Mouse (Mus musculus) adrenal gland (tissue): Measurements from ENCODE around the gene Glp1r.

ENCODE experiments used
- intact Hi-C: fragments of 180-260 bp; cut with DNase I; formaldehyde crosslinking; loops from one replicate; pipeline ENCODE4 v1.15.1; 2025

Glp1r gene

DNA sequence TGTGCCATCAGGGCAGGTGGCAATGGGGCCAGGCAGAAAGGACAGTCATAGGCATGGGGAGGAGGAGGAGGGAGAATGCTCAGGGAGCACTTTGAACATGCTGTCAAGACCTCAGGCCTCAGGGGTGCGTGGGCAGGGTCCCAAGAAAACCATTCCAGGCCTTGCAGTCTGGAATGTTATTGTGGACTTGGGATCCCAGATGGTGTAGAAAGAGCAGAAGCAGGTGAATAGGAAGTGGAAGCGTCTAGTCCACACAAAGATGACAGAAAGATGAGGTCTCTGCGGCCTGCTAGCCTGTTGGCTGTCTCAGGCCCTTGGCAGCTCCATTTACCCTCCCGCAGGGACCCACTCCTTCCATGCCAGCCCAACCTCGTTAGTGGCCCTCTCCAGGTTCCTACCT lies 10.9 kb downstream of the Glp1r start:
- intact Hi-C loops, result no loop called here

DNA sequence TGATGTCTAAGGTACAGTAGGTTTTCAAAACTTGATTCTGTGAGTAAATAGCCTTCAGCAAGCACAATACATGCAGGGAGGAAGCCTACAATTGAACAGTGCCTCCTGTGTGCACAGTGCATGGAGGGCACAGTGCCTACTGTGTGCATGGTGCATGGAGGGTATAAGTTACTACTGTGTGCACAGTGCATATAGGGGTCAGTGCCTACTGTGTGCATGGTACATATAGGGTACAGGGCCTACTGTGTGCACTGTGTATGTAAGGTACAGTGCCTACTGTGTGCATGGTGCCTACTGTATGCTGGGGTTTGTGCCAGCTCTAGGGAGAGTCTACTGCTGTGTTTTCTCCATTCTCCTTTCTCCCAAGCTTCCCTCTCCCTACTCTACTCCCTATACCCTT lies 12.6 kb downstream of the Glp1r start:
- intact Hi-C loops, result no loop called here

DNA sequence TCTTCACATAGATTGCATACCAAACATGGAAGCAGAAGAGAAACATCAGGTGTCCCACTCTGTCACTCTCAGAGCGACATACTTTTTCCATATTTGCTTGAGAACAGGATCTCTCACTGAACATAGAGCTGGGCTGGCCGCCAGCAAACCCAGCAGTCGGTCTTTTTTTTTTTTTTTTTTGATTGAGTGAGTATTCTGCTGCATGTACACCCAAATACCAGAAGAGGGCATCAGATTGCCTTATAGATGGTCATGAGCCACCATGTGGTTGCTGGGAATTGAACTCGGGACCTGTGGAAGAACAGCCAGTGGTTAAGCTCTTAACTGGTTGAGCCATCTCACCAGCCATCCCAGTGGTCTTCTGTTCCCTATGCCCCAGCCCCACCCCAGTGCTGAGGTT lies 21.9 kb downstream of the Glp1r start:
- intact Hi-C loops, result no loop called here

DNA sequence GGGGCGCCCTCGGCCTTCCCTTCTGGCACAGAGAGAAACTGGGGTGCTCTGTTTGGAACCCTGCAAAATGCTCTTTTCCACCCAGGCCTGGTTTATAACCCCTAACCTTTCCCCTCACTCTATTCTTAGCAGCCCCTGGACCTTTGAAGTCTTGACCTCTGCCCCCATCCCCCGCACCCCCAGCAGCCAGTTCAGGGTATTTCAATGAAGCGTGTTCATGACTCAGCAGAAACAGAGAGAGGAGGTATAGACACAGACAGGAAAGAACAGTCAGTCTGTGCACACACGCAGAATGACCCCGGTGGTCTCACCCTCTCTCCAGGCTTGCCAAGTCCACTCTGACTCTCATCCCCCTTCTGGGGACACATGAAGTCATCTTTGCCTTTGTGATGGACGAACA lies 29.2 kb downstream of the Glp1r start:
- intact Hi-C loops, result no loop called here

DNA sequence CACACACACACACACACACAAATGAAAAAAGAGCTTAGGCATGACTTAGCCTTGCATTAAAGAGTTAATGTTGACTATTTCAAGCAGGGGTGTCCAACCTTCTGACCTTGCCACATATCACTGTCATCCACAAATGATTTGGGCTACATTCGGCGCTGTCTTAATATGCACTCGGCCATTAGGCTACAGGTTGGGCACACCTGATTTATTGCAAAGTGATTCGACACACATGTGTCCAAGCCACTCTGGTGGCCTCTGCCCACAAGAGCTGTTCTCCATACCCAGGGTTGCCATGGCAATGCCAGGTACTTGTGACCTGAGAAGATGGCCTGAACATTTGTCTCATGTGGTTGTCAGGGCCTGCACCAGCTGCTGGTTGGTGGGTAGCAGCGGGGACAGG lies 31.2 kb downstream of the Glp1r start:
- intact Hi-C loops, result no loop called here

DNA sequence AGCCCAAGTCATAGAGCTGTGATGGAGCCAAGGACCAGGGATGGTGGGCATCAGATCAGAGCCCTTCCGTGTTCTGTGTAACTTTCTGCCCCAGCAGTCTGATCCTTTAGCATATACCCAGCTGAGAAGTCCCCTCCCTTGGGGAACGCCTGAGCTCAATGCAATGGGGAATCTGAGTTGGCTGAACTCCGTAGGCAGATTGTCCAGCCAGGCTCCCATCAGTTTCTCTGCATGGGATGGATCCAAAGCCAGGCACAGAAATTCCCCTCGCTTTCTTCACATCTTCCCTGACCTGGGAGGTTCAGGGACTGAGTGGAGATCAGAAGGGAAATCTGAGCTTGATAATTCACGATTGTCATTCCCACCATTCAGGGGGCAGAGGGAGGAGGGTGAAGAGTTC lies 33.7 kb downstream of the Glp1r start:
- intact Hi-C loops, result no loop called here

DNA sequence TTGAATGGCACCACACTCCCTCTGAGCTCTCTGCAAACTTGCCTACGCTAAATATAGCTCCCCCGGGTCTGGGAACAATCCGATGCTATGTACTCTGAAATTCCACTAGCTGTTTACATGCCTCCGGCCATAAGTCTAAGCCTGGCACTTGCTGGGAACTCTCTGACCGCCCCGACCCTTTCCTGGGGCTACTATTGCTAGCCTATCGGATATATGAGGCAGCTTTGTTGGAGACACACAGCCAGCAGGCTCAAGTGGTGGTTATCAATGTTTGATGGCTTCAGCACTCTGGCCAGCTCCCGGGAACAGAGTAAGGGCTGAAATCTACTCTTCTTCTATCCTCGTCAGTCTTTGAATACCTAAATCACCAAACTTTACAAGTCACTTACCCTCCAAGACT lies 36.9 kb downstream of the Glp1r start:
- intact Hi-C loops, result no loop called here

DNA sequence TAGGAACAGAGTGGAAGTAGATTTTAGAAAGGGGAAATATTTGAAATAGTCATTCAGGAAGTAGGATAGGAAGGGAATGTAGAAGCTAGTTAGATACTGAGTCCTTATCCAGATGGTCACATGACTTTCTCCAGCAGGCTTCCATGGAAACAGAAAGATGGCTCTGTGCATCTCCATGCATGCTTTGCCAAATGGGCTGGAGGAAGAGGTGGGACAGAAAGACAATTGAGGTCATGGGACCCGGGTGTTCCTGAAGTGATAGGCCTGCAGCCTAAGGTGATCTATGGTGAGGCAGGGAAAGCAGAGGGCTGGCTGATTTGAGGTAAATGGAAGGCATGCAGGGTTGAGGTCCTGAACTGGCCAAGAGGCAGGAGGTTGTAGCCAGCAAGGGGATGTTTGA lies 46.8 kb downstream of the Glp1r start:
- intact Hi-C loops, result loop anchor here (2.0 kb wide), 1 partner anchor 208 kb away; no protein-coding TSS in a partner anchor

DNA sequence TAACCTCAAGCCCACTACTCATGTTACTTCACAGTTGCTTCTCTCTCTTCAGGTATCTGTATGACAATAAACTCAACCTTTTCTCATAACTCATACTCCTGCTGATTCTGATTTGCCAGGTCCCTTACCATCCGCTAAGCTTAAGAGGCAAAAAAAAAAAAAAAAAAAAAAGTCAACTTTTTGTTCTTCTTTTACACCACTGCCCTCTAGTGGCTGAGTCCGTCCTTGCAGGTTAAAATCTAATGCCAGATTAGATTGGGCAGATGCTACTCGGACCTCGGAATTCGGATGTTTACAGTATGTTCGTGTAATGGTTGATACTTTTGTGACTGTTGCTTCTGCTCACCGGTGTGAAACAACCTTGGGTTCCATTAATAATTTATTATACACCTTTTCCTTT lies 49.2 kb downstream of the Glp1r start:
- intact Hi-C loops, result loop anchor here (2.0 kb wide), 1 partner anchor 204 kb away; no protein-coding TSS in a partner anchor

DNA sequence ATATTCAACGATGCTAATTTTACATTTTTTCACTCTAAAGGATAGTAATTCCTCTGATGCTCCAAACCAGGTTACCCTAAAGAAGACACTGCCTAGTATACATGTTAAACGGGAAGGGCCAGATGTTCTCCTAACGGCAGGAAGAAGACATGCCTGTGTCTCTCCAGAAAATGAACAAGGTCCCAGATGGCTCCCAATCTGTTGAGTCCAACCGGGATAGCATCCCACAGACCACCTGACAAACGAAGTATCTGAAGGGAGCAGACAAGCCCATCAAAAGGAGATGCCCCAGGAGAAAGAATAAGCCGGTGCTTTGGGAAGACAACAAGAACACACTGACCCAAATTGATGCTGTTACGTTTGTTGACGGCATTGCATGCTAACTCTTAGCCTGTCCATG lies 50.0 kb downstream of the Glp1r start:
- intact Hi-C loops, result loop anchor here (2.0 kb wide), 1 partner anchor 205 kb away; no protein-coding TSS in a partner anchor

DNA sequence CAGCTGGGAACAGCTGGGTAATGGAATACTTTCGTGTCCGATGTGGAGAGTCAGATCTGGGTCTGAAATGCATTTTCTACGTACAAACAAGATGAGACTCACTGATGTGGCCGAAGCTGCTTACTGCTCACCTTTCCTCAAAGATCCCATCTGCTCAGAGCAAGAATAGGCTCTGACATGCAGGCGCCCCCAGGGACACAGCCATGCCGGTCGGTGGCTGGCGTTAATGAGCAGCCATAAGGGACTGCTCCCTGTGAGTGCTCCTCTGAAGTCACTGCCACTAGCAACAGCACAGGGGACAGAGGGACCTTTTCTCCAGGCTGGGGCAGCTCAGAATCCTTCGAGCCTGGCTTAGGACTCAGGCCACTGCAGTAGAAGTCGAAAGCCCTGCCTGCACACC lies 52.7 kb downstream of the Glp1r start, which contains the start of gene Umodl1:
Umodl1 (plus strand) TSS at position 301 of the 400 bp plus-strand sequence.
- intact Hi-C loops, result no loop called here

DNA sequence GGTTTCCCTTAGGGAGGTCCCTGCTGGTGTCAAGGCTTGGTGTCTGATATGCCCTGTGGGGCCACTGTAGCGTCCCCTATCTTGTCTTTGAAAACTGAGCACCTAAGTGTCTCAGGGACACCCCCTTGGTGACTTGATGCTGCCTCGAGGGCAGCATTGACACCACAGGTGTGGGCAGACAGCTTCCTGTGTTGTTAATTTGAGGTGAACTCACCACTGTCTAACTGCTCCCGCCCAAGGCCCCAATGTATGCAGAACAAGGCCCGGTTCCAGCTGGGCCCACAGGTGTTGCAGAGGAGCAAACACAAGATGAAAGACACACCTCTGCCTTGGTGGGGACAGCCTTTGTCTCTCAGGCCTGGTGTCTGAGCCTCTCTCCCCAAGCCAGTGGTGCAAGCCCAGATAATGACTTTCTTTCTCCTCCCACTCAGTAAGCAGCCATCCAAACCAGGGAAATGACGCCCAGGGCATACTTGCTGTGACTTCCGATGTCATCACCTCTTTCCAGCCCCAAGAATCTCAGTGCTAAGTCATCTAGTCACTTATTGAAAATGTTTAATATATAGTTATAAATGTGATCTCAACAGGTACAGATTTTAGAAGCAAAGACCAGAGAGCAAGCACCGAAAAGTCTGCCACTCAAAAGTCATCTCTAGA lies 60.4 kb downstream of the Glp1r start:
- intact Hi-C loops, result no loop called here

DNA sequence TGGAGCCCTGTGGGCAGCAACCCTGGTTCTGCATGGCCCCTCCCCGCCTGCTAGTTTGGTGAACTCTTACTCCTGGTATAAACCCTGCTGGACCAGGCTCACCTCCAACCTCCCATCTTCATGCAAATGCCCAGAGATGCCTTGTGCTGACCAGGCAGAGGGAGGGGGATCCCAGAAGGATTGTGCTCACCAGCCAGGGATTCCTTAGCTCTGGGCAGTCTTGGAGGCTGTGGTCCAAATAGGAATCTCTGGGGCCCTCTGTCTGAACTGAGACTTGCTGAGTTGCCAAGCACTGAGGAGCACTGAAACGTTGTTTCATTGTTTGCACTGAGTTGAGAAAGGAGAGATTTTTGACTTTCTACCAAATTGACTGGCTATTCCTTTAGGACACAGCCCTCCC lies 61.3 kb downstream of the Glp1r start:
- intact Hi-C loops, result no loop called here

DNA sequence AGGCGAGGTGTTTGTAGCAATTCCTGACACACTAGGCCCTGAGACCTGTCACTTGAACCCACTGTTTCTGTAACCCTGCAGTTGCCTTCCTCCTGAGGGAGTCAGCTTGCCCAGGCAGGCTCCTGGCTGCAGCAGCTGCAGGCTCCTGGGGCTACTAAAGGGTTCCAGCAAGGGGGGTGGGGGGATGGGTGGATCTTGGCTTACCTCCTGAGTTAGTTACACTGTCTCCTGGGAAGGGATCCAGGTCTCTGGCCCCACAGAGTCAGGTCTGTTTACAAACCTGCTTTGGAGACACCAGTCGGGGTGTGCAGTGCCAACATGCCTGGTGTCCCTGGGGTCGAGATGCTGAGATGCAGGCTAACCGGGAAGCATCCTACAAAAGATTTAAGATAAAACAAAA lies 68.4 kb downstream of the Glp1r start:
- intact Hi-C loops, result no loop called here

DNA sequence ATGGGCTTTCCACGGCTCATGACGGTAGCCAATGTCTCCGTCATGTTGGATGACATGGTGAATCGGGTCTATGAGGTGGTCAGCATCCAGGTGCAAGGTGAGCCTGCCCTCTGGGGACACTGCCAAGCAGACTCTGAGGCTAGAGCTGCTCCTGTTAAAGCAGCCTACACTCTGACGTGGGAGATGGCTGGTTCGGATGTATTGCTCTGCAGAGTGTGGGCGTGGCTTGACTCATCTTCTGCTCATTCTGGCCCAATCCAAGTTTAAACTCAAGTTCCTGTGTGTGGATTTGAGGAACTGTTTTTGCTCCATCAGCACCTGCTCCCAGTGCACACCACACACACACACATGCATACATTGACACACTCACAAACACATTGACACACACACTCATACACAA lies 70.3 kb downstream of the Glp1r start:
- intact Hi-C loops, result no loop called here

DNA sequence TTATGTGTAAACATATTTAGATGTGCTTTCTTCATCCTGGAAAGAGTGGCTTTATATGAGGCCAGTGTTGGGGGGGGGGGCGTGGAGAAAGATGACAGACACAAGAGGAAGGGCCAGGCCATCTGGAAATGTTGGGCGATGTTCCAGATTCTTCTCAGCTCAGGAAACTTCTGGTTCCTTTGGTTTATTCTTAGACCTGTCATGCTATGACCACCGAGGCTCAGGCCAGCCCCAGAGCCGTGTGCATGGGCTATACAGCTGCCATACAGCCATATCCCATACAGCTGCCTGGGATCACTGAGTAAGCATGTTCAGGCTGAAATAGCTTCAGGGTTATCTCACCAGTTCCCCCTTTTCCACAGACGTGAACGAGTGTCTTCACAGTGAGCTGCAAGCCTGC lies 71.7 kb downstream of the Glp1r start:
- intact Hi-C loops, result no loop called here

DNA sequence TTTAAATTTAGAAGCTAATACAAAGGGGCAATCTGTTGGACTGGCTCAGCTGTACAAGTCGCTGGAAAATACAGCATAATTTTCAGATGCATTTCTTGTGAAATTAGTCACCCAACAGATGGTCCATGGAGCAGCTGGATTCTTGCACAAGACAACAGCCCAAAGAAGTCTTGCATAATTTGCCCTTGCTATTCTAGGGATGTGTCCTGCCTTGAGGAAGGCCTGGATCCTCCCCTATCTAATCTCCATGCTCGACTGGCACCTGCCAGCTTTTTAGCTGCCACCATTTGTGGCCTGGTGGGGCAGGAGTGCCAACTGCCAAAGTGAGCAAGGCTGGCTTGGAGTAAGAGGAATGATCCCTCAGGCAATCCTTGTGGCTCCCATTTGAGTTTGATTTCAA lies 75.7 kb downstream of the Glp1r start:
- intact Hi-C loops, result no loop called here

DNA sequence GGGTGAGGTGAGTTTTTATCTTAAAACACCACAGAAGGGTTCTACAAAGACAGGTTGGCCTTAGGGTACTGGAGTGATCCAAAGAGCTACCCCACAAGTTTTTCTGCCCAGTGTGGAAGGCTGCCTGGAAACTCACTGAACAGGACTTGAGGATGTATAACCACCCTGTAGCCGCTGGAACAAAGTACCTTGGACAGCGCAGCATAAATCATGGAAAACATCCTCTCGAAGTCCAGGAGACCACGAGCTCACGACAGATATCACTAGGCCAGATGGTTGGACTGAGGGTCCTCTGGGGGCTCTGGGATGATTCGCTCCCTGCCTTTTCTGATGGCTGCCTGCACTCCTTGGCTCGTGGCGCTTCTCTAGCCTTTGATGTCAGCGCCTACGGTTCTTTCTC lies 76.9 kb downstream of the Glp1r start:
- intact Hi-C loops, result no loop called here

DNA sequence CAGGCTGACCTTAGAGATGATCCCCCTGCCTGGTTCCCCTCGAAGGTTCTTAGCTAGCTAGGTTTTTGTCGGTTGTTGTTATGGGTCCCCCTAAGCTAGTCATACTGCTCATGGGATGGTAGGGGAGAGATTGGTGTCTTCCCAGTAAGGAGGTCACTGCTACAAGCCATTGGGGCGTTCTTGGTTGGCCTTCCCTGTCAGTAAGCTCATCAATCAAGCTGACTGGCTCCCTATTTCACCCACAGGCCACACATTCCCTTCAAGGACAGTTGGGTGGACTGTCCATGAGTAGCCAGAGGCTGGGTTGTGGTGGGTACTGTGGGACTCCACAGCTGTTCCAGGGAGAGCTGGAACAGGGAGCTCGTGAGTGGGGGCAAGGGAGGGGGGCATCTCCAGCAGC lies 81.9 kb downstream of the Glp1r start:
- intact Hi-C loops, result no loop called here

DNA sequence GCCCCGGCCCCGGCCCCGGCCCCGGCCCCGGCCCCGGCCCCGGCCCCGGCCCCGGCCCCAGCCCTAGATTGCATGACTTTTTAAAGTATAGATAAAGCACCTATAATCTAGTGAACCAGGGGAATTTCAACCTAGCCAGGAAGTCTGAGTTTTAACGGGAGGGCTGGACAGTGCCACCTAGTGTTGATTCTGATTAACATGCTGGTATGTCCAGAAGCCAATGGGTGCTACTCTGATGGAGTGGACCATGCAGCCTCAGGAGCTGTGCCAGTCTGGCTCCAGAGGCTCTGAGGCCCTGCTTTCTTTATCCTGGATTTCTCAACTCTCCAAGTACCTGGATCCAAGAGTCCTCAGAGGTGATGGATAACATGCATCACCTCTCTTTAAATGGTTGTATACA lies 88.6 kb downstream of the Glp1r start:
- intact Hi-C loops, result loop anchor here (5.0 kb wide), 1 partner anchor 178 kb away; no protein-coding TSS in a partner anchor
